ENCODE assay signal across 12 mouse cellular contexts in the genomic region with DNA sequence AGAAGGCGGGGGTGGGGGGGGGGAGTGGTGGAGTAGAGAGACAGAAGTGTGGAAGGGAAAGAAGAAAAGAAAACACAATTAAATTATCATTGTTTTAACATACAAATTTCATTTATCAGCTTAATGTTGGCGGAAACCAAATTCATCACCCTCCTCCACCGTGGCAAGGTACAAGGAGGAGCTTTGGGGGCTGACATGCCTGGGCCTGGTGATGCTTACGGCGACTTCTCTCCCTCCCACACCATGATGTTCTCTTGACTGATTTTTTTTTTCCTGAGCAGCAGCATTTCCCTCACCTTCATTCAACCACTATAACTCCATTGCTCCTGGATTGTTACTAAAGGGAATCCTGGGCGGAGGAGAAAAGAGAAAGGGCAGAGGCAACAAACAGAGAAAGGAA.
DNase-seq lines count a peak whose midpoint lies in the region; ATAC-seq and TF ChIP-seq lines count a peak whose summit lies in the region.
"Had no signal": no experiment of that assay in that cellular context is flagged by ENCODE, and none has a peak within 500 bp of the region (broad histone marks: within the 10 kb centered on the region; RNA-seq: fewer than 3 reads in every experiment).

No protein-coding gene starts in this region.

- H3K4me1 ChIP-seq in kidney, postnatal 0 days (replicated peaks; ENCODE audit: insufficient read depth, low read length), result peaks cover 26% of the 10 kb centered on the region; the same call in 1 of the 2 replicates
- H3K4me1 ChIP-seq in forebrain, embryonic 16.5 days (replicated peaks; ENCODE audit: control insufficient read depth, insufficient read depth, low read length), result peaks cover 62% of the 10 kb centered on the region
- H3K4me1 ChIP-seq in limb, embryonic 13.5 days, result peaks cover 55% of the 10 kb centered on the region
- peaks cover 35% of the 10 kb centered on the region for H3K4me1 ChIP-seq in neural tube, embryonic 15.5 days

- H3K4me3 ChIP-seq in kidney, postnatal 0 days (replicated peaks; ENCODE audit: low read depth, low read length), result no peak overlapping the region
- no peak overlapping the region for H3K4me3 ChIP-seq in forebrain, embryonic 16.5 days (replicated peaks; ENCODE audit: low read length)
- H3K4me3 ChIP-seq in limb, embryonic 13.5 days, result no peak overlapping the region
- H3K4me3 ChIP-seq in neural tube, embryonic 15.5 days (replicated peaks), result no peak overlapping the region
- H3K4me3 ChIP-seq: heart, embryonic 15.5 days had no signal

- no peak for DNase-seq in kidney, postnatal 0 days (ENCODE audit: low spot score)
- DNase-seq in kidney, adult 18-20 months, result no peak
- DNase-seq in testis, postnatal 10 days (ENCODE audit: low spot score), result no peak
- DNase-seq in gastrocnemius, postnatal 36 days, result no peak
- no peak for DNase-seq in ovary, postnatal 10 days (ENCODE audit: low spot score)
- DNase-seq: kidney, adult 2 months; thymus, adult 18-20 months had no signal

- H3K9me3 ChIP-seq in kidney, postnatal 0 days (replicated peaks; ENCODE audit: low read length), result no peaks in the 10 kb centered on the region
- H3K9me3 ChIP-seq in forebrain, embryonic 16.5 days (ENCODE audit: control insufficient read depth, low read length), result no peaks in the 10 kb centered on the region
- no peaks in the 10 kb centered on the region for H3K9me3 ChIP-seq in limb, embryonic 13.5 days
- no peaks in the 10 kb centered on the region for H3K9me3 ChIP-seq in neural tube, embryonic 15.5 days (replicated peaks)
- H3K9me3 ChIP-seq: heart, embryonic 15.5 days had no signal

- 48% methylated on average over 5 of the region's 6 CpGs for WGBS in kidney, postnatal 0 days
- 18% methylated on average over 5 of the region's 6 CpGs for WGBS in forebrain, embryonic 16.5 days
- 54% methylated on average over 5 of the region's 6 CpGs for WGBS in limb, embryonic 13.5 days
- WGBS in neural tube, embryonic 15.5 days, result 45% methylated on average over 5 of the region's 6 CpGs

- TF ChIP-seq CTCF in kidney, postnatal 0 days (IDR thresholded peaks at IDR 0.05; ENCODE audit: low read depth), result no peak

- H3K9ac ChIP-seq in kidney, postnatal 0 days (ENCODE audit: low read depth, low read length), result no peak overlapping the region
- peak overlapping the region; percentile 5; the same call in 1 of the 2 replicates for H3K9ac ChIP-seq in forebrain, embryonic 16.5 days (replicated peaks; ENCODE audit: low read depth, low read length)
- no peak overlapping the region for H3K9ac ChIP-seq in limb, embryonic 13.5 days
- no peak overlapping the region for H3K9ac ChIP-seq in neural tube, embryonic 15.5 days (replicated peaks)
- H3K9ac ChIP-seq: heart, embryonic 15.5 days; liver, embryonic 14.5 days had no signal

- 0 out of 2 replicates have a peak overlapping the region, but pooled peaks have one; percentile 31 for H3K27ac ChIP-seq in kidney, postnatal 0 days
- H3K27ac ChIP-seq in forebrain, embryonic 16.5 days (ENCODE audit: low read length), result peak overlapping the region; percentile 89
- H3K27ac ChIP-seq in limb, embryonic 13.5 days, result no peak overlapping the region
- peak overlapping the region; percentile 65; the same call in 1 of the 2 replicates for H3K27ac ChIP-seq in neural tube, embryonic 15.5 days (replicated peaks)
- H3K27ac ChIP-seq: heart, embryonic 15.5 days; liver, embryonic 14.5 days had no signal

- intact Hi-C loops in gastrocnemius, postnatal 36 days (cut with DNase I), result no loop called here

- H3K4me2 ChIP-seq in kidney, postnatal 0 days (ENCODE audit: low read length), result no peak overlapping the region
- H3K4me2 ChIP-seq in forebrain, embryonic 16.5 days (ENCODE audit: low read length), result peak overlapping the region; percentile 35
- H3K4me2 ChIP-seq in limb, embryonic 13.5 days (replicated peaks), result peak overlapping the region; percentile 34
- peak overlapping the region; percentile 27 for H3K4me2 ChIP-seq in neural tube, embryonic 15.5 days
- H3K4me2 ChIP-seq: heart, embryonic 15.5 days had no signal

- ATAC-seq in kidney, postnatal 0 days (replicated peaks; ENCODE audit: low FRiP score, low read depth), result no peak
- peak; percentile 13; the same call in 1 of the 2 replicates for ATAC-seq in forebrain, embryonic 16.5 days
- no peak for ATAC-seq in limb, embryonic 13.5 days (ENCODE audit: low FRiP score, low read depth)
- no peak for ATAC-seq in neural tube, embryonic 15.5 days (ENCODE audit: low FRiP score)

- no peaks in the 10 kb centered on the region for H3K36me3 ChIP-seq in kidney, postnatal 0 days (ENCODE audit: insufficient read depth, low read length)
- H3K36me3 ChIP-seq in forebrain, embryonic 16.5 days (ENCODE audit: control insufficient read depth, insufficient read depth), result no peaks in the 10 kb centered on the region
- no peaks in the 10 kb centered on the region for H3K36me3 ChIP-seq in limb, embryonic 13.5 days
- H3K36me3 ChIP-seq in neural tube, embryonic 15.5 days, result no peaks in the 10 kb centered on the region
- H3K36me3 ChIP-seq: heart, embryonic 15.5 days had no signal

- H3K27me3 ChIP-seq in kidney, postnatal 0 days (ENCODE audit: insufficient read depth, low read length), result no peaks in the 10 kb centered on the region
- H3K27me3 ChIP-seq in forebrain, embryonic 16.5 days (replicated peaks; ENCODE audit: control insufficient read depth, insufficient read depth, low read length), result no peaks in the 10 kb centered on the region
- 0 out of 2 replicates have a peak, but pooled peaks cover 5% of the 10 kb centered on the region for H3K27me3 ChIP-seq in limb, embryonic 13.5 days
- H3K27me3 ChIP-seq in neural tube, embryonic 15.5 days (replicated peaks), result no peaks in the 10 kb centered on the region
- H3K27me3 ChIP-seq: heart, embryonic 15.5 days had no signal
